Mouse (Mus musculus) liver, adult 10 weeks (tissue): Measurements from ENCODE around the gene Ubr7. TPM values are rescaled to one million over a fixed set of nuclear protein-coding genes. Genes with fewer than 3 reads are reported as not detected.

Experiments used
- polyA plus RNA-seq: library from polyadenylated mRNA; stranded (reverse); fragments of 350-450 nt; fragmentation: Illumina TruSeq; extraction: RNeasy Lipid Tissue Mini Kit (QIAGEN cat#74804); gene quantifications from one replicate; pipeline ENCODE4 v1.2.3, GENCODE M21; 2014; ENCODE audit warnings: low read depth, low replicate concordance

Ubr7 gene
- polyA plus RNA-seq: 9.9 TPM

GRCm38 (mm10) chr12:102757689-102758402 is at the start of gene Ubr7, which contains the start of the genes Gm28051 and Gon7:
Gene Ubr7 (plus strand): TSS chr12:102757967.
Gene Gm28051 (minus strand): TSS chr12:102757765.
Gene Gon7 (minus strand): TSS chr12:102757803.

GRCm38 (mm10) chr12:102743589-102744574 is 13.9 kb upstream of the Ubr7 start, which contains the start of the genes Moap1 and Tmem251:
Gene Moap1 (minus strand): TSS chr12:102743661.
Gene Tmem251 (plus strand): TSS chr12:102743762.

GRCm38 (mm10) chr12:102758403-102758756 is 613 bp downstream of the Ubr7 start, which contains the start of gene Gm20604:
Gene Gm20604 (minus strand): TSS chr12:102758672.

Other genes with a start within 250 kb of the Ubr7 start
- not detected for gene Chga, start 203.0 kb upstream of the Ubr7 start, polyA plus RNA-seq
- 0.87 TPM for gene Itpk1, start 53.0 kb upstream of the Ubr7 start, polyA plus RNA-seq
- gene Moap1, start 14.3 kb upstream of the Ubr7 start, polyA plus RNA-seq: not detected
- gene Tmem251, start 14.2 kb upstream of the Ubr7 start, polyA plus RNA-seq: 4.6 TPM
- not detected for gene Gm28051, start 202 bp upstream of the Ubr7 start, polyA plus RNA-seq
- 7.5 TPM for gene Gon7, start 164 bp upstream of the Ubr7 start, polyA plus RNA-seq
- gene Gm20604, start 705 bp downstream of the Ubr7 start, polyA plus RNA-seq: 3.9 TPM
- 10.9 TPM for gene Btbd7, start 120.5 kb downstream of the Ubr7 start, polyA plus RNA-seq
- not detected for gene Cox8c, start 141.3 kb downstream of the Ubr7 start, polyA plus RNA-seq
- 0.32 TPM for gene Unc79, start 190.9 kb downstream of the Ubr7 start, polyA plus RNA-seq